8 mouse cellular contexts compared by ENCODE assay signal in genomic region chr1:52844782-52845665, GRCm38 (mm10). TPM values are rescaled to one million over a fixed set of nuclear protein-coding genes. Genes with fewer than 3 reads are reported as not detected.
DNase-seq lines count a peak whose midpoint lies in the region; ATAC-seq lines count a peak whose summit lies in the region.

Gene Hibch, plus strand, starts transcription at chr1:52844929.

- peak within 1 kb of the TSS; percentile 66 for H3K9ac ChIP-seq in hindbrain, embryonic 15.5 days

- WGBS in hindbrain, embryonic 15.5 days: 3% methylated on average over 45 of the region's 45 CpGs

- H3K9me3 ChIP-seq in hindbrain, embryonic 15.5 days: no peaks in the 10 kb centered on the region

- no peaks in the 10 kb centered on the region for H3K36me3 ChIP-seq in hindbrain, embryonic 15.5 days

- peak within 1 kb of the TSS; percentile 63 for H3K4me2 ChIP-seq in hindbrain, embryonic 15.5 days

- DNase-seq in T-cell, adult 2 months (ENCODE audit: low spot score): peak; percentile 100
- DNase-seq in cerebellum, postnatal 36 days: peak; percentile 97 to 99
- DNase-seq in frontal cortex, postnatal 36 days (ENCODE audit: low spot score in 2 of 2): peak; percentile 95 to 98
- peak; percentile 97 for DNase-seq in left cerebral cortex, adult 11 months (ENCODE audit: low spot score)
- peak; percentile 99 to 100 for DNase-seq in lung, postnatal 4 days
- peak; percentile 97 for DNase-seq in retina, postnatal 7 days (ENCODE audit: low read depth, low spot score)
- peak; percentile 86 for DNase-seq in urinary bladder, adult 2 months (ENCODE audit: low spot score)

- peak; percentile 100 for ATAC-seq in hindbrain, embryonic 15.5 days (ENCODE audit: low FRiP score, low read depth)

- H3K27me3 ChIP-seq in hindbrain, embryonic 15.5 days: no peaks in the 10 kb centered on the region

- peaks cover 14% of the 10 kb centered on the region for H3K4me1 ChIP-seq in hindbrain, embryonic 15.5 days (replicated peaks)

- H3K27ac ChIP-seq in hindbrain, embryonic 15.5 days (replicated peaks): peak within 1 kb of the TSS; percentile 87

- H3K4me3 ChIP-seq in hindbrain, embryonic 15.5 days: peak within 1 kb of the TSS; percentile 62

RNA-seq across cellular contexts. Expression of gene Hibch, which starts in this region (rescaled TPM):
- 29.6 and 29.9 TPM in 2 replicates for polyA plus RNA-seq in hindbrain, embryonic 15.5 days (2015; fragmentation: Nextera tagmentation; extraction: Ambion mirVana)
- 23.4 and 28.6 TPM in 2 replicates for polyA plus RNA-seq in urinary bladder, adult 2 months (2012; rRNA removed)

Comparison
In these comparisons a context has a peak if more than half of its experiments do, and no peak if none do; other contexts are left out.
1. Peak in every context shown above with its lines: DNase-seq, ATAC-seq, H3K4me3 ChIP-seq and H3K27ac ChIP-seq.